Mouse (Mus musculus): ENCODE results near the gene Mrtfa.

The Mrtfa gene

DNA sequence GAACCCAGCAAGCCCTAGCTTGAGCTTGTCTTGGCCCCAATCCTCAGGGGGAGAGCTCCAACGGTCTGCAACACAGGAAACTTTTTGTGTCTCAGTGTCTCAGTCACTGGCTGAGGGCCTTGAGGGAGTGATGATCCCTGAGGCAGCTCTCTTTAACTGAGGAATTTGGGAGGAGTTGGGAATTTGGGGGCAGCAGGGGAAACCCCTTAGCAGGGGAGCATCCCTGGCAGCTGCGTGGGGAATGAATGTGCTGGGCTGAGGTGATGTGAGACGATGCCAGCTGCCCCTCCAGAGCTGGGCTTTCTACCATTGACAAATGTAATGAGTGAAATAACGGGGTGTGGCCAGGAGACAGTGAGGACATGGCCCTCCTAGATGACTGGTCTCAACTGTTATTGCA lies 4.9 kb upstream of the Mrtfa start:
- DNase-seq, result no peak

DNA sequence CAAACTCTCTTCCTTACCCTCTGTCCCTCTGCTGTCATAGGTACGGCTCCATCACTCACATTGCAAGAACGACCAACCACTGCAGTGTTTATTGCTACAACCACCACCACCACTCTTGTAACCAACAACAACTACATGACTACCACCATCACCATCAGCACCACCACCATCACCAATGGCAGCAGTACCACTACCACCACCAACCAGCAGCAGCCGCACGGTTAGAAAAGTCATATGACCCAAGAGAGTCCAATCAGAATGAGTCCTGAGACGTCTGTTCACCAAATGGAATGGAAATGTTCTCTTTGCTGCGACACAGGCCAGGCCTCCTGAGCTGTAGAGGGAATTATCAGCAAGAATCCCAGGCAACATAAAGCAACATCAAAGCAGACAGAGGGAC lies 4.2 kb upstream of the Mrtfa start:
- DNase-seq, result no peak

DNA sequence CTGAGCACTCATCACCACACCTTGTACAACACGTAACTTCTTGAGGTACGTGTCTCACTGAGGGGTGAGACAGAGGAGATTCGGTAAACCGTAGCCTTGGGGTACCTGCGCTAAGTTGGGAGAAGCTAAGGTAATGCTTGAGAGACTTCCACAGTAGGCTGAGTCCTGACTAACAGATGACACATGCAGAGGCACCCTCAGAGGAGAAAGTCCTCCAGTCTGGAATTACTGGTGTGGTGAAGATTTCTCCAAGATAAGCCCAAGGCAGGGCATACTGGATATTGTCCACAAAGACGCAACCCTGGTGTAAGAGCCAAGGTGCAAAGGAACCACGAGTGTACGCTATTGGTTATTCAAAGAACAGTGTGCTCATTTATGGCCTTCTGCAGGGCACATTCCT lies 2.3 kb upstream of the Mrtfa start:
- DNase-seq, result no peak

DNA sequence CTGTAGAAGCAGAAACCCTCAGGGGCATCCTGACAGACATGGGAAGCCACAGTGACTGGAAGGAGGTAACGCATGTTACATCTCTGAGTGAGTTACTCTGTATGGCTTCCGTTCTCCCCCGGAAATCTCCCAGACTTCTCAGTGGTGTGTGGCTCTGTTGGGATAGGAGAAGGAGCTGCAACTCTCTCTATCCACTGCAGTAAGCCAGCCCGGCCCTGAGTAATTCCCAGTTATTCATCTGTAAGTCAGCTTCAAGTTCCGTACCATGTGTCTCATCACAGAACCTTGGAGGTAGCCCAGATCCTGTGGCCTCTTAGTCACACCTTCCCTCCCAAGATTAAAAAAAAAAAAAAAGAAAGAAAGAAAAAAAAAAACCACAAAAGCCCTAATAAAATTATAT lies 1.8 kb upstream of the Mrtfa start:
- DNase-seq, result no peak

DNA sequence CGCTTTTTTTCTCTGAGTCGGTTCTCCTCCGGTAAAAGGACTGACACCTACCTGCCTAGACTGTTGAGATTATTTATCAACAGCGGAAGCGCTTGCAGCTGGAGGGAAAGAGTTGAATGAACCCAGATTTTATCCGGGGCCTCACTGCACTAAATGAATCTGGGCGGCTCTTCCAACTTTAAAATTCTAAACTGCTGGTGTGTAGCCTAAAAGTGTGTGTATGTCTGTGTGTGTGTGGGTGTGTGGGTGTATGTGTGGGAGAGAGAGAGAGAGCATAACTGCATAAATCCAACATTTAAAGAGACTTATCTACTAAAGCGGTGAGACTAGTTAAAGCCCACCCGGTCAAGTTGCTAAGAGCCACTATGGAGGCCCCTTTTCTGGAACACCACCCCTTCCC lies 746 bp upstream of the Mrtfa start:
- no peak for DNase-seq

DNA sequence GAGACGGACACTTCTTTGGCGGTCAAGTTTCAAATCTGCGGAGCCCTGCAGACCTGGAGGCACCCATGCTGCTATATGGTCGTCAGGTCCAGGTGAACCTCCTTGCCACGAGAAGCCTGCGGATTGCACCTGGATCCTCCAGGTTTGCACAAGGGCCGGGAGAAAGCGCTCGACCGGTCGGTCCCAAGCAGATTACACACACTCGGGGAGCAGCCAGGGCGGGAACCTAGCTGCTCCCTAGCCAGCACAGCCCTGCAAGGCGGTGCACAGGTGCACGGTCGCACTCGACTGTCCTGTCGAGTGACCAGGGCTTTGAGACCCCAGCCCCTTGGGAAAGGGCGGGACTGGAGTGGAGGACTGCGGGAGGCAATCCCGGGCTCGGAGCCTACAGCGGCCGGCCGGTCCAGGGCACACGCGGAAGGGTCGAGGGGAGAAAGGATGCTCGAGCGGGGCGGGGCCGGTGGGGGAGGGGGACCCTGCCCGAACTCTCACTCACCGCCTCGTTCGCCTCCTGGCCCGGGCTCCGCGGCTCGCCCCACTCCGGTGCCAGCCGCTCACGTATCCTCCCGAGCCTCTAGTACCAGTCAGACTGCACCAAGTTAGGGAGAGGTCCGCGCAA lies 437 bp downstream of the Mrtfa start:
- DNase-seq, result peak; percentile 23

DNA sequence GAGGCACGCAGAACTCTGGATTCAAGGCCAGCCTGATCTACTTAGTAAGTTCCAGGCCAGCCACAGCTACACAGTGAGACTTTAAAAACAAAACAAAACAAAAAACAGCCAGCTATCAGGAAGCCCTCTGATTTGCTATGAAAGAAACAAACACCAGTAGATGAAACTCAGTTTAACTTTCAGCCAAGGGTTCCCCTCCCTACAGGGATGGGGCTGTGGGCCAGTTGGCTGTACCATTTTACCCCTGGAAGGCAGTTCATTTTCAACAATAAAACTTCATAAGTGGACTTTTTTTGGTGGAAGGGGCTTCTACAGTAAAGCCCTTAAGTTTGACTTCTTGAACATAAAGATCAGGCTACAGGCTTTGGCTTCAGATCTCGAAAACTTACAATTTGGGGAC lies 1.5 kb downstream of the Mrtfa start:
- no peak for DNase-seq

DNA sequence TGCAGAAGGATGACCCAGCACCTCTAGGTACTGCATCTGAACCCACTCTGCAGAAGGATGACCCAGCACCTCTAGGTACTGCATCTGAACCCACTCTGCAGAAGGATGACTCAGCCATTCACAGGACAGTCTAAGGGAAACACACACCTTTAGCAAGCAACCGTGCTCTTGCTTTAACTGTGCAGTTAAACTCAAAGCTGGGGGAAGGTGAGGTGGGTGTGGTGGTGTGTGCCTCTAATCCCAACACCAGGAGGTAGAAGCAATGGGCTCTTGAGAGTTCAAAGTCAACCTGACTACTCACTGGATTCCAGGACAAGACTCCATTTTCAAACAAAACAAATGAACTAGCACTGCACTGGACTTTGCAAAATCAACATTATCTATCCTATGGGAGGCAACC lies 5.6 kb downstream of the Mrtfa start:
- DNase-seq, result no peak

DNA sequence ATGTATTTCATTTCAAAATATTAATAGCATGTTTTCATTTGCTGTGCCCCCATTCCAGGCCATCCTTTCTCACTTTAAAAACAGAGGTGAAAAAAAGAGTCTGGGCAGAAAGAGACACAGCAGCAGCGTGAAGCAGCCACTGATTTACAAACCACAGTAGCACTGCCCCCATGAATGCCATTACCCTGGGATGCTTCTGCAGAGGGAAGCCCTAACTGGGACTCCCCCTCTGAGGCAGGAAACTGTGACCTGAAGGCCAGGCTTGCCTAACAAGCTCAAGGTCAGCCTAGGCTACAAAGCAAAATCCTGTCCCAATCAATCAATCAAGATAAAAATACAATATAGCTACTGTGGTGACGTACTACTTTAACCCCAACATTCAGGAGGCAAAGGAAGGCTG lies 9.3 kb downstream of the Mrtfa start:
- DNase-seq, result no peak

DNA sequence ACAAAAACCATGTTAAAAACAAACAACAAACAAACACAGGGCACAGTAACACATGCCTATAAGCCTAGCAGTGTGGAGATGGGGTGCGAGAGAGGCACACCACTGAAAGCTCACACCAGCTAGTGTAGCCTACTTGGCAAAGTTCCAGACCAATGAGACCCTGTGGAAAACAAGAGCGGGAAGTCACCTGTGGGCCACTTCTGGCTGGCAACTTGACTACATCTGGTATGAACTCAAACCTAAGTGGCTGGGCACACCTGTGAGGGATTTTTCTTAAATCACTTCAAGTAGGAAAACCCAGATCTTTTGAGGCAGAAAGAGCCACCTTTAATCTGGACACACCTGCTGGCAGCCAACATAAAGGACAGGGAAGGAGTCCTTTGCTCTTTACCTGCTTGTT lies 11.0 kb downstream of the Mrtfa start:
- no peak for DNase-seq

DNA sequence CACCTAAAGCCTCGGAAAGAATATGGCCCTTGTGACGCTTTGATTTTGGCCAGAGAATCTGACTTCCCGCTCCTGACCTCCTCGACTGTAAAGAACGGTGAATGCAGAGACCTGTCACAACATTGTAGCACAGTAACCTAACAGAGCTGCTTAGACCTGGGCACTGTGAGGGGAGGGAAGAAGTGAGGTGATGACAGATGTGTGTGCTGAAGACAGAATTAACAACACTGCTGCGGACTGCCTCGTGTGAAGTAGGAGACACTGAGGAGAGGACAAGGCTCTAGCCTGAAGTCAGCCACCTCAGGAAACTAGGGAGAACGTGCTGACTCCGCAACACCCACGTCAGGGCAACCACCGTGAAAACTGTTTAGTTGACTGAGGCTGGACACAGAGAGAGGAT lies 11.9 kb downstream of the Mrtfa start:
- DNase-seq, result no peak

DNA sequence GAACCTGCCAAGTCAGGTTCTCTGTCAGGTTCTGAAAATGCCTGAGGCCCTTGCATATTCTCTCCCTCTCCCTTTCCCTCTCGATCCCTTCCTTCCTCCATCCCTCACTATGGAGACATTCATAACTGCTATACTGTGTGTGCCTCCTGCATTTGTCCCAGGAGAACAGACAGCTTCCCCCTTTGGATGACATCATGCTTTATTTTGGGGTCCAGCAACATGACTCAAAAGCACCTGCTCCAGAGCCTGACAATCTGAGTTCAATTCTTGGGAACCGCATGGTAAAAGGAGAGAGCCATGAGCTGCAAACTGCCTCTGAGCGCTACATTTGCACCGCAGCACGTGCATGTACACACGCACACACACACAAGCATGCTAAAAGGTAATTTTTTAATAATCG lies 12.7 kb downstream of the Mrtfa start:
- peak; percentile 12 for DNase-seq

DNA sequence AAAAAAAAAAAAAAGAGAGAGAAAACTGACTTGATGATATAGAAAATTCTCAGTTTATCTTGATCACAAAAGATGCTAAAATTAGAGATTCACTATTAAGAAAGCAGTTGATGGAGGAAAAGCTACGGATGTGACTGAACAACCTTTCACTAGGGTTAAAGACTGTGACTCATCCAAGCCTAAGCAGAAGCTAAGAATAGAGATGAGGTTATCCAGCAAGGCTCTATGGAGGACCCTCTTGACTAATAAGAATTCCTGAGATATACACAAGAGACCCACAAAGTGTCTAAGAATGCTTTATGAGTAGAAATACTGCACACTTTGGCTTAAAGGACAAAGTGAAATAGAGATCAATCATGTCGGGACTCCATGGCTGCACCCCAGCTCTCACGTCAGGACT lies 14.9 kb downstream of the Mrtfa start:
- no peak for DNase-seq

DNA sequence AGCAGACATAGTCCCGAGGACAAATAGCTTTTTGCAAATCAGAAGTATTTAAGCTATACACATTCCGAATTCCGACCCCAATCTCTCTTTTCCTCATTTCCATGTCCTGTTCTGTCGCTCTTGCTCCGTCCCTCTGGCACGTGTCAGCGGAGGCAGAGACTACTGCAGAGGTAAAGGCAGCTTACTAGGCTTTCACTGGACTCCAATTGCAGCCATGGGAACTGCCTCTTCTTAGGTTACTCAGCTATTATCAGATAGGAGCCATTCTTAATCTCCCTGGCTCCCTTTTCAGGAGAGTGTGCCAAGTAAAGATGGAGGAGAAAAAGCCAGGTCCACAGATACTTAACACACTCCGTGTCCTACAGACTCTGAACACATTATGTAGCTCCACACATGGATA lies 18.3 kb downstream of the Mrtfa start:
- no peak for DNase-seq

DNA sequence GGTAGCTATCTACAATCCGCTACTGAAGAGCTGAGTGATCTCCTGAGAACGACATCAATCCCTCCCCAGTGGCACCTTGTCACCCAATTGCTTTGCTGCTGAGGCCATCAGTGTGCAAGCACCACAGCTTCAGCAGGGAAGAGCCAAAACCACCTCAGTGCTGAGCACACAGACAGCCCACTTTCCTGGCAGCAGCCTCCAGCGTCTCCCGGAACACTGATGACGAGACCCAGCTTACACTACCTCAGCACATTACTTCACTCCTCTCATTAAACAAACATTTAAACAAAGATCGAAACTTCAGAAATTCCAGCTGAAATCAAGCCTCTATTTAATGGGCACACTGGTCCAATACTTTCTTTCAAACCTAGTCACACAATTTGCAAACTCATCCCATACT lies 21.8 kb downstream of the Mrtfa start:
- DNase-seq, result no peak

DNA sequence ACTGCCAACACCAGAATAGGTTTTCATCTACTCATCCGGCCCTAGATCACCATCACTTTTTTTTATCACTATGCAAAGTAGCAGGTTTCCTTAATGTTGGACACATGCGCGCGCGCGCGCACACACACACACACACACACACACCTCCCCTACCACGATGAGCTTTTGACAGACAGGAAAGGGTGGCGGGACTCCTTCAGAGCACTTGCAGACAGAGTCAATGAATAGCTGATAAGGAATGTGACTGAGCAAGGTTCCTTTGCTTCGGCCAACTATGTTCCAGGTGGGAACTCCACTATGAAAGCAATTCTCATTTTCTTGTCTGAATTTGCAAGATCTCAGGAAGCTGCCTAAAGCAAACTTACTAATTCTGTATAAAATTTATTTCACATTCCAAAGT lies 22.7 kb downstream of the Mrtfa start:
- DNase-seq, result no peak

DNA sequence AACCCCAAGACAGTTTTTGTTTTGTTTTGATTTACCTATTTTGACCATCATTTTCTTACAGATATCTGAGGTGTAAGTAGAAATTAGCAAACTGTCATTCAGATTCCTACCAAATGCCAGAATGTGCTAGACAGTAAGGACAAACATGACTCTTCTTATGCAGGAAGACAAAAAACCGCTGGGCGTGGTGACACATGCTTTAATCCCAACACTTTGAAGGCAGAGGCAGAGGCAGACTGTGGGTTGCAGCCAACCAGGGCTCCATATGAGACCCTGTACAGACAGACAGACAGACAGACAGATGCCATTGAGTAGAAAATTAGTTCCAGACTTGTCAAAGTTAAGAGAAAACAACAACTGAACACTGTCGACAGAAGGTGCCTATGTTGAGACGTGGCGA lies 24.3 kb downstream of the Mrtfa start:
- no peak for DNase-seq

DNA sequence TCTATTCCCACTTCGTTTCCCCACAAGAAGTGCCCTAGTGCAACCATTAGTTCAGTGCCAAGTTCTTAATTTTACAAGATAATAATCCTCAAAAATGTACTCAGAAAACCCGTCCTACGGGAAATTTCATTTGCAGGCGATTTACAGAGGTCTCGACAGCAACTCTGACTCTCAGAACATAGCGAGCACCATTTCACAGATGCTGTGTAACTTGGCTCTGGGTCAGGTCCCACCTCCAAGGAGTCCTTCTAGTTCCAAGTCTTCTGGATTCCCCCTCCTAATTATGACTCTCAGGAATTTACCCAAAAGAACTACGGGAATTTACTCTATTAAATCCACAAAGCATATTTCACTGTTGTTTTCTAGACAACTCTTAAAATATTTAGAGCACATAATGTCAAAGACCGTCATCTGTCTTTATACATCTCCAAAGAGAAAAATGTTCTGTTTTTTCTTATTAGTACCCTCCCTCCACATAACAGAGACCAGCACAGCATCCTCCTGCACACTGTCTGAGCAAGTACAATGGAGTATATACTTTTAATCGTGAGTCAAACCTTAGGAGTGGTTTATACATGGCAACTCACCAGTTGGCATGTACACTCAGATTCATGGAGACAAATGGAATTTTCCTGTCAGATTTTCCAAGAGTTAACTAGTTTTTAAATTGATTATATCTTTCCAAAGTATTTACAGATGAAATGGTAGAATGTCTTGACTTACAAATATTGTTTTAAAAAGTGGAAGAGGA lies 25.8 kb downstream of the Mrtfa start:
- no peak for DNase-seq

DNA sequence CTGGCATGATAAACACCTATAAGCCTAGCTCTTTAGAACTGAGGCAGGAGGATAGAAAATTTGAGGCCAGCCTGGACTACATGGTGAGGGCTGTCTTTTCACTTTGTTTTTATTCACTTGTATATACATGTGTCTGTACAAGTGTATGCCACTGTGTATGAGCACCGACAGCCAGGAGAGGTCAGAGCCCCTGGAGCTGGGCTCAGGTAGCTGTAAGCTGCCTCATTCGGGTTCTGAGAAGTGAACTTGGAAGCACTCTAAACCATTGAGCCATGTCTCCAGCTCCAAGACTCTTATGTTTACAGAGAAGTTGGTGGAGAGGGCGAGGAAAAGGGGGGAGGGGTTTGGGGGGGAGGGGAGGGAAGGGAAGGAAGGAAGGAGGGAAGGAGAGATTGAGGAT lies 29.0 kb downstream of the Mrtfa start:
- no peak for DNase-seq

DNA sequence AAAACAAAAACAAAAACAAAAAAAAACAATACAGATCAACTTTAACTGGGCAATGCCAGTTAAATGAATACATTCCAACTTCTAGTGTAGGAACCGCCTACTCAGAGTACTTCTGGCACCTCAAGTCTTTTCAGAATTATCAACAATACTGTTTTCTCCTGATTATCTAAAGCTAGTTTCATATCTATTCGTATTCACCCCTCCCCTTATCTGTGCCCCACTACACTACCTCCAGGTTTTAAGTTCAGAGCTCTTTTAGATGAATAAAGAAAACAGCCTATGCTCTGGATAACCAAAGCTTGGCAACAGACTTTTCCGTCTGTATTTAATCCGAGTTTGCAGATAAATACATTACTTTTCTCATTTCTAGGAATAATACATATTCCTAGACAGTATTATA lies 29.9 kb downstream of the Mrtfa start:
- no peak for DNase-seq

DNA sequence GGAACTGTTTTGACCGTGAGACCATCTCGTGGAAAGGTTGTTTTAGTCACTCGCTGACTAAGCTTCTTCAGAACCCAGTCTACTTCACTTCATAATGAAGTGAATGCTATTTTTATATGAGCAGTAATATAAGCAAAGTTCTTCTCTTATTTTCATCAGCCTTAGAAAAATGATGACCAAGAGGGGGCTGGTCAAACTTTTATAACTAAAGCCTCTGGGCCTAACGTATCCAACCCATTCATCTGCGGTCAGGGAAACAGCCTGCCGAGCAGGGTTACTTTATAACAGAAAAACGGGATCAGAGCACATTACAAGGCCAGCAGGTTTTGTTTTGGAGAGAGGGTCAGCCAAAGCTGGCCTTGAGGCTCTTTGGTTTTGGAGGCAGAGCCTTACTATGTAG lies 31.3 kb downstream of the Mrtfa start:
- no peak for DNase-seq

DNA sequence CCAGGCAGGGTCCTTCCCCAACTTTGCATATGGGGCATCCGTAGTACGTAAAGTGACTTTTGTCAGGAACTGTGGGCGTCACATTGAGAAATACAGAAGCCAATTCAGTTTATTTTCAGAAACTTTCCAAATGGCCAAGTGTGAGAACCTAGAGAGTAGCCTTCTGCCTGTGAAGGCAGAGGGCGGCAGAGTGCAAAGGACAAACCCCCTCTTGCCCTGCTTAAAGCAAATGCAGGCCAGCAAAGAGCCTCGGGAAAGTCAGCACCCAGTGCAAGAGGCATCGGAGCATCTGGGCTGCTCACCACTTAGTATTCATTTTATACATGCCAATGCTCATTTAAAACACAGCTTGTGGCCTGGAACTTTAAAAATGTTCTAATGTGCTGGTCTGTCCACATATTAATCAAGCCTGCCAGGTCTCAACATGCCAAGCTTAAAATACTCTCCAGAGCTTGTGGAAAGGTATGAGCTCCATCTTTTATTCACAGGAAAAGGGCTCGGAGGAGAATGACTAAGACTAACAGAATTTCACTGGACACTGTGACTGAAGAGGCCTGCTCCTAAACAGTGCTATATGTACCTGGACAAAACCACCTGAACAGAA lies 31.9 kb downstream of the Mrtfa start:
- DNase-seq, result no peak

DNA sequence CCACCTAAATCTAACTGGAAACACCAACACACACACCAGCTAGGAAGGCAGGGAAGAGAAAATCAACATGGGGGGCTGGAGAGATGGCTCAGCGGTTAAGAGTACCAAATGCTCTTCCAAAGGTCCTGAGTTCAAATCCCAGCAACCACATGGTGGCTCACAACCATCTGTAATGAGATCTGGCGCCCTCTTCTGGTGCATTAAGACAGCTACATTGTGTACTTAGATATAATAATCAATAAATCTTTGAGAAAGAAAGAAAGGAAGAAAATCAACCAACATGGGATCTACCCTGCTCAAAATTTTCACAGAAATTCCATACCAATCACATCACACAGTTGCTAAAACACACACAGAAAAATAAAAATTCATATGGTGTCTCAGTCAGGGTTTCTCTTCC lies 34.1 kb downstream of the Mrtfa start:
- no peak for DNase-seq

DNA sequence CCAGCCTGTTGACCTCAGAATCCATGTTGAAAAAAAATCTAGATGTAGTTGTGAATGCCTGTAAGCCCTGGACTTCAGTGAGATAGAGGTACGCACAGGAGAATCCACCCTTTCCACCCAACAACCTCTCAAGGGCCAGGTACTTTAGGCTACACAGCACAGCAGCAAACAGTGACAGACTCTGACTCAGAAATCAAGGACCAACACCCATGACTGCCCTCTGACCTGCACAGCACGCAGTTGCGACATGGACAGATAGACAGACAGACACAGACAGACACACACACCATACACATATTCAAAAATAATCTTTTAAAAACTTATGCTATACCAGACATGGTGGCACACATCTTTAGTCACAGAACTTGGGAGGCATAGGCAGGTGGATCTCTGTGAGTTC lies 34.7 kb downstream of the Mrtfa start:
- DNase-seq, result no peak
